Mouse (Mus musculus): ENCODE results near the gene Prr19.

The Prr19 gene

GRCm38 (mm10) chr7:25292107-25292506 is 9.1 kb upstream of the Prr19 start:
- peak; percentile 40 to 43 for DNase-seq (ENCODE audit: low spot score in 2 of 2)

- DNase-seq (ENCODE audit: low spot score in 2 of 2) = peak in 1 of 2 experiments; percentile 23
These were observed 7.9 kb upstream of the Prr19 start for GRCm38 (mm10) chr7:25293191-25293739.

GRCm38 (mm10) chr7:25294495-25294894 is 6.7 kb upstream of the Prr19 start:
- DNase-seq (ENCODE audit: low spot score in 2 of 2) = no peak

- no peak for DNase-seq (ENCODE audit: low spot score in 2 of 2)
These were observed 6.1 kb upstream of the Prr19 start for GRCm38 (mm10) chr7:25294960-25295722.

GRCm38 (mm10) chr7:25296945-25297453 is 4.2 kb upstream of the Prr19 start:
- DNase-seq (ENCODE audit: low spot score in 2 of 2) = no peak

GRCm38 (mm10) chr7:25297454-25298325 is 3.5 kb upstream of the Prr19 start, which contains the start of gene Pafah1b3:
Gene Pafah1b3 (minus strand): TSS chr7:25297986.
- DNase-seq (ENCODE audit: low spot score in 2 of 2) = peak; percentile 91 to 93

DNA sequence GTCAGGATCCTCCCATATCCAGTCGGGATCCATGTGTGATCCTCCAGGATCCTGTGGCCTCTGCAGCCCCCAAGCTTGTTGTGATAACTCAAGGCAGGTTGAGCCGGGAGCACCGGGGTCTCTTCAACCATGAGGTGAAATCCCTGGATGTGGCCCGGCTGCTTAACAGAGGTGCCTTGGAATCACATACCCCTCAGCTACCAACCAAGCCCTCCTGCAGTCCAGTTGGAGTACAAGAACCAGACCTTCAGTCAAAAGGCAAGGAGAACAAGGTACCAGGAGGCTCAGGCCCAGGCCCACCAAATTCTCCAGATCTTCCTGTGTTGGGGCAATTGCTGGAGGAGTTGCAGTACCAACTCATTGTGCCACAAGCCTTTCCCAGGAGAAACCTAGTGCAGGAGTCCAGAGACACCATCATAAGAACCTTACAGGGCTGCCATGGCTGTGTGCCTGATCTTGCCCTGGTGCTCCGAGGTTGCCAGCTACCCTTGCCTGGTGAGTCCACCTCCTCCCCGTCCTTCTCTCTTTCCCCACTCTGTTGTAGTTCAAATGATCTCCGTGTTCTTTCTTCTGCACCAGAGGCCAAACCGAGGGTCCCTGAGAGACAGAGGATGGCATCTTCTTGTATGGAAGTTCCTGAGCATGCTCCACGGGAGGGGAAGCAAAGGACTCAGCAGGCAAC is 1.9 kb downstream of the Prr19 start:
- no peak for DNase-seq (ENCODE audit: low spot score in 2 of 2)

- DNase-seq (ENCODE audit: low spot score in 2 of 2) = no peak
These were observed 2.4 kb downstream of the Prr19 start for GRCm38 (mm10) chr7:25303685-25304006.

DNA sequence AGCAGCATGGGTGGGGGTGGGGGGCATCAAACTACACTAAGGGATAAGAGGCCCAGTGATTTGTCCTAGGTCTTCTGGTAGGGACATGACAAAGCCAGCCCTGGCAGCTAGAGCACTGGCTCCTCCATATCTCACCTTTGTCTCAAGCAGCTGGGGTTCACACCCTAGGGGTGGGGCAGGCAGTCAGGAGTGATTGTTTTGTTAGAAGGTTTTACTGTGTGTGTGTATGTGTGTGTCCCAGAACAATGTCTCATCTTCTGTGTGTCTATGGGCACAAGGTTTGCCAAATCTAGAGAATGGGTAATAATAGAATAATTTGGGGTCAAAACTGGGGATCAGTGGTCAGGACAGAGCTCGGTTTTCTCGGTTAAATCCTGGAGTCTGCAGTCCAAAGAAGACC is 4.3 kb downstream of the Prr19 start:
- no peak for DNase-seq (ENCODE audit: low spot score in 2 of 2)

GRCm38 (mm10) chr7:25305956-25306613 is 4.9 kb downstream of the Prr19 start, which contains the start of gene Tmem145:
Gene Tmem145 (plus strand): TSS chr7:25306106.
- peak in 1 of 2 experiments; percentile 68 for DNase-seq (ENCODE audit: low spot score in 2 of 2)

DNA sequence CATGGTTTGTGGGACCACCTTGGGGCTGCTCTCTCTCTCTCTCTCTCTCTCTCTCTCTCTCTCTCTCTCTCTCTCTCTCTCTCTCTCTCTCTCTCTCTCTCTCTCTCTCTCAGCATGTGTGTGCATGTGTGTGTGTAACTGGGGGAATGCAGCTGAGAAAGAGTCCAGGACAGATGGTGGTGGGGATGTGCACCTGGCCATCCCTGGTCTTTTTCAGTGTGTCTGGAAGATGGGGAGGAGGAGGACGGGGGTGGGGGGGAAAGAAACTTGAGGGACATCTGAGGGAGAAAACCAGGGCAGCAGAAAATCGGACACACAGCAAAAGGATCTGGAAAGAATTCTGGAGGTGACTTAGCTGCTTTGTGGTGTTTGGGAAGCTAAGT is 5.4 kb downstream of the Prr19 start:
- DNase-seq (ENCODE audit: low spot score in 2 of 2) = no peak

DNA sequence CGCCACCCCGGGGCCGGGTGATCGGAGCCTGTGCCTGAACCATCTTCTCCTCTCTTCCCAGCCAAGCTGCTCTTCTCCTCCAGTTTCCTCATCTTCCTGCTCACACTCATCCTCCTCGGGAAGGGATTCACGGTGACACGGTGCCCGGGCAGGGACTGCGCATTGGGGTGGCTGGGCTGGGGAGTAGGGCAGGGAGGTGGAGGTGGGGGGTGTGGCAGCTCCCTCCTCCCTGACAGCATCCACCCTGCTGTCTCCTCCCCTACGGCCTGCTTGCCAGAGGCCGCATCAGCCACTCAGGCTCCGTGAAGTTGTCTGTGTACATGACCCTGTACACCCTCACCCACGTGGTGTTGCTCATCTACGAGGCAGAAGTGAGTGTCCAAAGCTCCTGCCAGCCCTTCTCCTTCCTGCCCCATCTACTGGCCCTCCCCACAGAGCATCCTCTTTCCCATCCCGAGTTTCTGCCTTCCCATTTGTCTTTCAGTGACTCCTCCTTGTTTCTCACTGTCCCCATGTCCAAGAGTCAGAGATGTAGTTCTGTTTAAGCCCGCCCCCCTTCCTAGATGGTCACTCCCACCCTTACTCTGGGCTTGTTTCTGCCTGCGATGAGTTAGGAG is 7.6 kb downstream of the Prr19 start:
- no peak for DNase-seq (ENCODE audit: low spot score in 2 of 2)

DNA sequence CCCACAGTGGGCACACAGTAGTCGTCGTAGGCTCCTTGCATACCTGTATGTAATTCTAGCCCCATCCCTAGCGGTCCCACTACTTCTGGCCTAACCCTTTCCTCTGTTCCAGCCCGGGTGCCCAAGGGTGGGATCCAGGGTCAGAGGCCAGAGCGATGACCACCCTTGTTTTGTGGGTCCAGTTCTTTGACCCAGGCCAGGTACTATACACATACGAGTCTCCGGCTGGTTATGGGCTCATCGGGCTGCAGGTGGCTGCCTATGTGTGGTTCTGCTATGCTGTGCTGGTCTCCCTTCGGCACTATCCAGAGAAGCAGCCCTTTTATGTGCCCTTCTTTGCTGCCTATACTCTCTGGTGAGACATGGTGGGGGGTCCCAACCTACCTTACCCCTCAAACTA is 8.2 kb downstream of the Prr19 start:
- no peak for DNase-seq (ENCODE audit: low spot score in 2 of 2)

GRCm38 (mm10) chr7:25311193-25311592 is 10.0 kb downstream of the Prr19 start:
- no peak for DNase-seq (ENCODE audit: low spot score in 2 of 2)

DNA sequence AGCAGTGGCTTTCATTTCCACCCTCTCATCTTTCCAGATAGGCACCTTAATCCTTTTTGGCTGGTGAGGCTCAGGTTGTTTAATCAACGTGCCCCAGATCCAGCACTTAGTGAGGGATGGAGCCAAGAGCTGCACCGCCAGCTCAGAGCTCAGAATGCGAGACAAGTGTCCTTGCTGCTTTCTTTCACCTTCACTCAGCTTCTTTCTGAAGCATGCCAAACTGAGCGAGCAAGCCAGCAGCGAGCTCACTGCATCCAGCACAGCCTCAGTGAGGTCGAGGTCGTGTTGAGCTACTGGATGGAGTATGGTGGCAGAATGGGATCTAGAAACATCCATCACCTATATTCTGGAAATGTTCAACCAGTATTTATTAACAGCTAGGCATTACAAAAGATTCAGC is 12.1 kb downstream of the Prr19 start:
- DNase-seq (ENCODE audit: low spot score in 2 of 2) = no peak

- no peak for DNase-seq (ENCODE audit: low spot score in 2 of 2)
These were observed 13.5 kb downstream of the Prr19 start for GRCm38 (mm10) chr7:25314606-25315305.

DNA sequence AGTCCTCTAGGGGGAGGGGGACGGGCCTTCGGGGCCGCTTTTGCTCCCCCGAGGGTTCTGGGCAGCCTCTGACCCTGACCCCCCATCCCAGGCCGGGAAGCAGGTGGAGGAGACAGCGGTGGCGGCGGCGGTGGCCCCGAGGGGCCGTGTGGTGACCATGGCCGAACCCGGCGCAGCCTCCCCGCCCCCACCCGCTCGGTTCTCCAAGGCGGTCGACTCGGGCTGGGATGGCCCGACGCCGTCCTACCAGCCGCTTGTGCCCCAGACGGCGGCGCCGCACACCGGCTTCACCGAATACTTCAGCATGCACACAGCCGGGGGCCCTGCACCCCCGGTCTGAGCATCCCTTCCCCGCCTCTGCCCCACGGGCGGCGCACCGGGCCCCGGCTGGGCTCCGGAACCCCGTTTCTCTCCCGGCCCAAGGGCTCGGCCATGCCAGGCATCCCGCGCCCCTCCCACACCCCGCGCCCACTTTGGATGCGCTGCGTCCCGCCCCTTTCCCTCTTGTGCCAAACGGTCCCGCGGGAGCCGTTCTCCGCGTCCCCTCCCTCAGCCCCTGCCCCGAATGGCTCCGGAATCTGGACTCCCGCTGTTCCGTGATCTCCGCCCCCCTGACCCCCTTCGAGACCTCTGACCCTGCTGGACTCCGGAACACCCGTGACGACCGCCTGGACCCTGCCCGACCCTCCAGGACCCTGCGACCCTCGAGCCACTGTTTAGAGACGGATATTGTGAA is 14.3 kb downstream of the Prr19 start:
- DNase-seq (ENCODE audit: low spot score in 2 of 2) = peak; percentile 68 to 73

- peak; percentile 98 for DNase-seq (ENCODE audit: low spot score in 2 of 2)
These were observed 15.6 kb downstream of the Prr19 start, which contains the start of gene Megf8 for GRCm38 (mm10) chr7:25316532-25317445. Gene Megf8 (plus strand): TSS chr7:25317164.

Data from right cerebral cortex, postnatal 10 days (tissue).